Mouse (Mus musculus): ENCODE measurements around the gene Mucl3. TPM values are rescaled to one million over a fixed set of nuclear protein-coding genes. Genes with fewer than 3 reads are reported as not detected.

Mucl3 gene
- total and polyA plus RNA-seq, 3 experiments = 0.11 to 1.3 (median 0.34) TPM

GRCm38 (mm10) chr17:35689936-35690645, 46.6 kb upstream of the Mucl3 start:
- in situ Hi-C loops (cut with MboI; ENCODE audit: low pct_ligation_motif_present, low pct_unique_long_range_greater_than_20kb, low sequenced_read_pairs) (no loop called here), dilution Hi-C loops (cut with MboI; ENCODE audit: extremely low pct_ligation_motif_present, extremely low pct_unique_long_range_greater_than_20kb, low sequenced_read_pairs) (no loop called here)
- TF ChIP-seq JUND (conservative IDR thresholded peaks at IDR 0.05; ENCODE audit: low read depth, low read length) (no peak), E2F4 (IDR thresholded peaks at IDR 0.05; ENCODE audit: insufficient replicate concordance, low read depth, low read length) (no peak), RCOR1 (conservative IDR thresholded peaks at IDR 0.05; ENCODE audit: low read depth, low read length) (no peak), POLR2A (IDR thresholded peaks at IDR 0.05; ENCODE audit: low read depth, low read length) (no peak), KAT2A (IDR thresholded peaks at IDR 0.05; ENCODE audit: insufficient replicate concordance, low read length) (no peak), ZKSCAN1 (IDR thresholded peaks at IDR 0.05; ENCODE audit: borderline replicate concordance, low read depth, low read length) (no peak), POLR2AphosphoS2 (IDR thresholded peaks at IDR 0.05; ENCODE audit: low read depth, low read length) (no peak), MAFK (IDR thresholded peaks at IDR 0.05; ENCODE audit: insufficient replicate concordance, low read length) (no peak), CHD2 (IDR thresholded peaks at IDR 0.05; ENCODE audit: low read length) (no peak), HCFC1 (IDR thresholded peaks at IDR 0.05; ENCODE audit: low read depth, low read length) (no peak), ZMIZ1 (IDR thresholded peaks at IDR 0.05; ENCODE audit: low read depth, low read length) (no peak), ZC3H11A (IDR thresholded peaks at IDR 0.05; ENCODE audit: low read depth, low read length) (no peak), IRF4 (IDR thresholded peaks at IDR 0.05; ENCODE audit: low read depth, low read length) (no peak), MAZ (IDR thresholded peaks at IDR 0.05; ENCODE audit: low read depth, low read length) (no peak), RAD21 (IDR thresholded peaks at IDR 0.05; ENCODE audit: low read depth, low read length) (no peak), CTCF (conservative IDR thresholded peaks at IDR 0.05 in 1 of 2, IDR thresholded peaks at IDR 0.05 in 1 of 2; ENCODE audit: low read depth in 2 of 2, low read length in 2 of 2) (no peak)
- no peak overlapping the region for H3K27ac ChIP-seq (ENCODE audit: insufficient read depth, low read depth)
- H3K9me3 ChIP-seq (replicated peaks; ENCODE audit: low read length) = no peaks in the 10 kb centered on the region
- peaks cover 5 to 28% of the 10 kb centered on the region in 2 experiments; a peak in 2 of 4 replicates for H3K4me1 ChIP-seq (ENCODE audit: control insufficient read depth in 1 of 2, insufficient read depth in 2 of 2)
- H3K36me3 ChIP-seq (replicated peaks in 1 of 2; ENCODE audit: control insufficient read depth in 1 of 2, insufficient read depth in 1 of 2, low read length in 1 of 2) = peaks cover 13 to 32% of the 10 kb centered on the region in 2 experiments
- no peaks in the 10 kb centered on the region for H3K79me2 ChIP-seq (replicated peaks; ENCODE audit: control insufficient read depth, extremely low read depth, insufficient read depth, poor library complexity, severe bottlenecking)
- H3K4me3 ChIP-seq (replicated peaks in 1 of 3; ENCODE audit: low read depth in 2 of 3, low read length in 2 of 3, poor library complexity in 1 of 3) = no peak overlapping the region
- H3K27me3 ChIP-seq (replicated peaks) = no peaks in the 10 kb centered on the region
- no peak for DNase-seq (ENCODE audit: extremely low read depth)
- H3K4me2 ChIP-seq (ENCODE audit: insufficient read depth, low read depth, poor library complexity, severe bottlenecking) = no peak overlapping the region
- no peak overlapping the region for H3K9ac ChIP-seq (ENCODE audit: insufficient read depth, low read depth)

- Histone ChIP-seq H3K9me3 (replicated peaks; ENCODE audit: low read length) (no peaks in the 10 kb centered on the region), H3K4me1 (ENCODE audit: control insufficient read depth in 1 of 2, insufficient read depth in 2 of 2) (peaks cover 5 to 28% of the 10 kb centered on the region in 2 experiments; a peak in 2 of 4 replicates), H3K4me3 (replicated peaks in 1 of 3; ENCODE audit: low read depth in 2 of 3, low read length in 2 of 3, poor library complexity in 1 of 3) (peak overlapping the region; percentile 17 to 42 (median 21)), H3K36me3 (replicated peaks in 1 of 2; ENCODE audit: control insufficient read depth in 1 of 2, insufficient read depth in 1 of 2, low read length in 1 of 2) (peaks cover 16 to 44% of the 10 kb centered on the region in 2 experiments), H3K79me2 (replicated peaks; ENCODE audit: control insufficient read depth, extremely low read depth, insufficient read depth, poor library complexity, severe bottlenecking) (no peaks in the 10 kb centered on the region), H3K9ac (ENCODE audit: insufficient read depth, low read depth) (no peak overlapping the region), H3K4me2 (ENCODE audit: insufficient read depth, low read depth, poor library complexity, severe bottlenecking) (no peak overlapping the region), H3K27ac (ENCODE audit: insufficient read depth, low read depth) (no peak overlapping the region), H3K27me3 (replicated peaks) (no peaks in the 10 kb centered on the region)
- dilution Hi-C loops (cut with MboI; ENCODE audit: extremely low pct_ligation_motif_present, extremely low pct_unique_long_range_greater_than_20kb, low sequenced_read_pairs) = no loop called here
- DNase-seq (ENCODE audit: extremely low read depth) = peak; percentile 74
- in situ Hi-C loops (cut with MboI; ENCODE audit: low pct_ligation_motif_present, low pct_unique_long_range_greater_than_20kb, low sequenced_read_pairs) = no loop called here
- TF ChIP-seq CTCF (conservative IDR thresholded peaks at IDR 0.05 in 1 of 2, IDR thresholded peaks at IDR 0.05 in 1 of 2; ENCODE audit: low read depth in 2 of 2, low read length in 2 of 2) = peak in 1 of 2 experiments; percentile 50; a peak in 2 of 4 replicates
- TF ChIP-seq POLR2AphosphoS2 (IDR thresholded peaks at IDR 0.05; ENCODE audit: low read depth, low read length) = no peak
- no peak for TF ChIP-seq JUN (IDR thresholded peaks at IDR 0.05; ENCODE audit: insufficient read depth, low read depth, low read length)
- TF ChIP-seq NRF1 (IDR thresholded peaks at IDR 0.05; ENCODE audit: low read depth, low read length) = peak; percentile 56
- TF ChIP-seq SMC3 (IDR thresholded peaks at IDR 0.05; ENCODE audit: low read depth, low read length) = peak; percentile 35; the same call in 1 of the 2 replicates
- TF ChIP-seq ELF1 (IDR thresholded peaks at IDR 0.05; ENCODE audit: low read depth, low read length) = peak; percentile 48
Observed at GRCm38 (mm10) chr17:35688347-35689175, 45.1 kb upstream of the Mucl3 start.
